Mouse (Mus musculus) retina, adult 2 months (tissue): Measurements from ENCODE around the gene Crb2.

ENCODE experiments used
- DNase-seq: peaks from one replicate; pipeline ENCODE4 v3.0.0-alpha.2; 2012; ENCODE audit warnings: low read depth, low spot score

Crb2 gene

DNA sequence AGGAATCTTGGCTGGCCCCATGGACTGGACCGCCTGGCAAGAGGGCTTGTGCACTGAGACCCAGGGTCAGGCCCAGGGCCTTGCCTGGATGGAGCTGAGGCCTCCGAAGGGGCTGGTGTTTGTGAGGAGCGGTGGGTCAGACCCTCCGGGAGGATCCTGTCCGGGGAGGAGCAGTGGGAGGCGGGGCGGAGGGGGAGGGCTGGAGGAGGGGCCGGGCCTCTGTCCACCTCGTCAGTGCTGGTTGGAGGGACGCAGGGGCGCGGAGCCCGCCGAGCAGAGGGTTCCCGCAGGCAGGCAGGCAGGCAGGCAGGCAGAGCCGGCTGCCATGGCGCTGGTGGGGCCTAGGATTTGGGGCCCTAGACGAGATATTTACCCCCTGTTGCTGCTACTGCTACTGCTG, at the start of gene Crb2:
Gene Crb2 (plus strand): TSS at position 234 of the 400 bp plus-strand sequence.
- DNase-seq, result no peak

- no peak for DNase-seq
Observed at GRCm38 (mm10) chr2:37731241-37731801, 44.7 kb upstream of the Crb2 start.

- DNase-seq, result no peak
Observed at GRCm38 (mm10) chr2:37734979-37735806, 40.9 kb upstream of the Crb2 start.

DNA sequence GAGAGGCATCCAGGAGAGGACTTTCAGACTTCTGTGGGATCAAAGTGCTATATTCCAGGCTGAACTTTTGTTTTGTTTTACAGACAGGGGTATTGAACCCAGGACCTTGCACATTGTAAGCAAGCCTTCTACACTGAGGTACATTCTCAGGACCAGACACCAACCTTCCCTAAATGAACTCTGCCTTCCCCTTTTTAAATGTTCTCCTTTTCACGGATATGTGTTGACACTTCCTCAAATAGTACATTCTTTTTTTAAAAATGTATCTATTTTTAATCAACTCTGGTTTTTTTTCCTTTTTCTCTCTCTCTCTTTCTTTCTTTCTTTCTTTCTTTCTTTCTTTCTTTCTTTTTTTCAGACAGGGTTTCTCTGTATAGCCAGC, 40.3 kb upstream of the Crb2 start:
- no peak for DNase-seq

DNA sequence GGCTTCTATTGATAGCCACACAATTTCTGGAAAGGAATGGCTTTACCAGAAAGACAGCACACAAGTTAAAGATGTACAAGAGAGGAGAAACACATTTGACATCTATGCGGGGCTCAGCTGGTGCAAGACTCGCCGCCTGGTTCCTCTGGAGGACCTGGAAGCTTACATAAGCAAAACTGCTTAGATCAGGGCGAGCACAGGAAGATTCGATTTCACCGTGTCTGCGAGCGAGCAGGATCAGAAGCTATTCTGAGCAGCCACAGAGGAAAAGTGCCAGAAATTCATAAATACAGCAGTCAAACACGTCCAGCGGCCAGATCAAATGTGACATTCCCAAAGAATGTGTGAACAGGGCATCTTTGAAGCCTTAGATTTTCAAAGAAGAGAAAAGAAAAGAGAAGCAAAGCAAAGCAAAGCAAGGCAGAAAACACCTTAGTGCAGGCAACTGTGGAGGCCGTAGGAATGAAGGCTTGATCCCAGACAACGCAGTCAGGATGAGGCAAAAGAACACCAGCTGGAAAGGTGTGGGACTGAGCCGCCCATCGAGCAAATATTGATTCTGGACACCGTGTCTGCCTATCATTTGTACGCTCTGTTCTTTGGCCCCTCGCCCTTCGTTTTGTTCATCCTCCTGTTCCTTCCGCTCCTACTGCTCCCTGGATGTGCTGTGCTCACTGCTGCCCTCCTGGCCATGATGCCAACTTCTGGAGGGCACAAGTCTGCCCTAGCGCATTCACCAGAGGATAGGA, 34.1 kb upstream of the Crb2 start:
- DNase-seq, result no peak

DNA sequence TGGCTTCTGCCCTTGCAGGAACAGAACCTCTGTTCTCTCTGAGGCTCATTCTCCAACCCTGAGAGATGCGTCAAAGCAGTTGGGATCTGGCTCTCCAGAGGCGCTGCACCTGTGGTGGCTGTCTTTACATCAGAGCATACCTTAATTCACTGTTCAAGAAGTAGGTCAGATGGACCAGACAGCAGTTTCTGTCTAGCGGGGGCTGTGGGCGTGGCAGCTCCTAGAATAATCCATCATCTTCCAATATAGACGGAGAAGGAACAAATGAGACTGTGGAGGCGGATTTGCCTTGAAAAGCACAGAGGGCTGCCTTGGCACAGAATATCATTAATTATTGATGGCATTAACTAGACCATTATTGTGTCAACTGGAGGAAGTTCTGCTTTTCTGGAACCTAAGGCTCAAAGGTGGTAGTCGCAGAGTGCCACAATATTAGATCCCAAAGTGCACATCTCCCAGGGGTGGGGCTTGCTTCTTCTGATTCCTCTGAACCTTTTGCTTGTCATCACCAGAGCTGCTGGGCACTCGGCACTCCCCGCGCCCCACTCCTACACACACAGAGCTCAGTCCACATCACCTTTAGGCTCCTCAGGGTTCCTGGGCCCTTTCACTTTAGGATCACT, 31.2 kb upstream of the Crb2 start:
- no peak for DNase-seq

GRCm38 (mm10) chr2:37746293-37747049, 29.6 kb upstream of the Crb2 start:
- no peak for DNase-seq

GRCm38 (mm10) chr2:37747909-37748308, 28.1 kb upstream of the Crb2 start:
- no peak for DNase-seq

GRCm38 (mm10) chr2:37748442-37749066, 27.5 kb upstream of the Crb2 start:
- DNase-seq, result no peak

- DNase-seq, result no peak
Observed at GRCm38 (mm10) chr2:37749323-37749722, 26.7 kb upstream of the Crb2 start.

GRCm38 (mm10) chr2:37751114-37751513, 24.9 kb upstream of the Crb2 start:
- DNase-seq, result no peak

GRCm38 (mm10) chr2:37756220-37756930, 19.7 kb upstream of the Crb2 start:
- DNase-seq, result no peak

DNA sequence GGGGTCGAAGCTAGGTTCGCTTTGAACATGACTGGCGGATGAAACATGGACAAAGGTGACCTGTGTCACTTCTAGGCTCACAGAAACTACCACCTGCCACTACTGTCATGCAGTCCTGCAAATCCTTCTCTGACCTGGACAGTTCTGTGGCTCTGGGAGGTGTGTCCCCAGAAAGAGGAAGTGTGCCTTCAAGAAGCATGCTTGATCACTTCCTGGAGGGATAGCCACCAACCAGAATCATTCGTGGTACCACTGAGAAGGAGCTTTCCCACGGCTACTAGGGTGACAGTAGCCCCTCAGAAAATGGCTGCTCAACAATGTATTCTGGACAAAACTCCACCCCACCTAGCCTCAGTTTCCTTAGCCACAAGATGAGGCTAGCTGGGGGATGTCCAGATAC, 19.0 kb upstream of the Crb2 start:
- DNase-seq, result no peak

DNA sequence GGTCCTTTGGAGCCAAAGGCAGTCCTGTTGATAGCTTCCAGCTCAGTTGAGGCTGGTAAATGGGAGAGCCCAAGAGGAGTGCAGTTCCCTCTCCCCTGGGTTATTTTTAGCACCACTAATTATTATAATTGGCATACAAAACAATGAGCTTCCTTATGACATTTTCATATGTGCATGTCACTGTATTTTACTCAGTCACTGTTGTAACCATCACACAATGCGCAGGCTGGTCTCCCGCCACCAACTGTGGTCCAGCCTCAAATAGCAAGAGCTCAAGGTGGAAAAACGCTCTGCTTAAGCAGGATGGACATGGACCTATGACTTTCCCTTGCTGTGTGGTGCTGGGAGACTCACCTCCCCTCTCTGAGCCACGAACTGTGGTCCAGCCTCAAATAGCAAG, 18.3 kb upstream of the Crb2 start:
- DNase-seq, result no peak

DNA sequence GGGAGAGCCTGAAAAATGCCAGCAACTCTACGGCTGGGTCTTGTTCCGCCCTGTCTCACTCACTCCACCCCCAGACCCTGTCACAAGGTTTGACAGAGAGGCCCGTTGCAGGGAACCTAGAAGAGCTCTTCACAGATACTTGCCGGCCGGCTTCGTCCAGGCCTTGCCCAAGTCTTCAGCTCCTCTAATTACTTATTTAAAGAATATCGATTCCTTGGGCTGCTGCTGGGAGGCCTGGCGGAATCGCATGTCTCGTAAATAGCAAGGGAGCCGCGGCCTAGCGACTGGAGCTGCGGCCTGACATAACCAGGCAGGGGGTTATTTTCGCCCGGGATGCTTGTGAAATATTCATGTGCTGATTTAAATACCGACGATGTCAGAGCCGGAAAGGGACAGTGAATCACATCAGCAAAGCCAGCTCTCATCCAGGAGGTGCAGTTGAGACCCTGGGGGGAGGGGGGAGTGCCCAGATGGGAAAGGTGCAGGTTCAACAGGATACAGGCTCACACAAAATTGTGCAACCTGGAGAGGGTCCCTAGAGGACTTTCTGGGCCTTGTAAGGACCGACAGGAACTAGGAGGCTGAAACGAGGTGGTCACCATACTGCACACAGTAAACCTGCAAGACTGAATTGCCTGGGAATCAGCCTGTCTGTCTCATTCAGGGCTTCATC, 17.6 kb upstream of the Crb2 start:
- DNase-seq, result no peak

DNA sequence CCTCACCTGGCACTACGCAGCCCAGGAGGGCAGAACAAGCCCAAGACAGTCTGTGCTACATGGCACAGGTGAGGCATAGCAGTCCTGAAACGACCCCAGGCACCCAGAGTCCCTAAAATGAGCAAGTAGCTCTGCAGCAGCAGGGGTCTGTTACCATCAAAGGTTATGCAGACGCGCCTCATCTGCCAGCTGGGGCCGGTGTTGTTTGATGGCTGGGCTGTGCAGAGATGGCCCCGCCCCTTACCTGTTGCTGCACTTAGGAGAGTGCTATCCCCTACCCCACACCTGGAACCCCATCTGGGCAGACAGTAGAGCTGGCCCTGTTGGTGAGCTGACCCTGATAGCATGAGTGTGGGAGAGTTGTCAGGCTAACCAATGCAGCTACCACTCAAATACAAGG, 15.4 kb upstream of the Crb2 start:
- no peak for DNase-seq

- DNase-seq, result no peak
Observed at GRCm38 (mm10) chr2:37763638-37764037, 12.4 kb upstream of the Crb2 start.

DNA sequence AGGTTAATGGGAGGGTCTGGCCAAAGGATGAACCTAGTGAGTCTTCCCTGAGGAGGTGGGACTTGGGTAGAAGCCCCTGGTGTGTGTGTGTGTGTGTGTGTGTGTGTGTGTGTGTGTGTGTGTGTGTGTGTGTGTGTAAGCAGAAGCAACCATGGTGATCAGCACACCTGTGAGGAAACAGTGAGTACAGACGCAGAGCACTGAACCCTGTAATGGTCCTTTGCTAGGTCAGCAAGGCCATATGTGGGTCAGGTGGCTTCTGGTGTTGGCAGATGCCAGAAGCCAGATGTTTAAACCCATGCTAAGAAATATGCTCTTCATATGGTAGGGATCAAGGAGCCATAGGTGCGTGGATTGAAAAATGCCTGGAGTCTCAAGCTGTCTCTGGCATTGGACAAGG, 11.5 kb upstream of the Crb2 start:
- DNase-seq, result no peak

GRCm38 (mm10) chr2:37765082-37765483, 11.0 kb upstream of the Crb2 start:
- DNase-seq, result no peak
